Mouse (Mus musculus) C2C12 (cell line): Measurements from ENCODE around the gene Efcab6. TPM values are rescaled to one million over a fixed set of nuclear protein-coding genes. Genes with fewer than 3 reads are reported as not detected.

ENCODE experiments used
- H3K27me3 ChIP-seq: one replicate; pipeline ENCODE4 v1.6.1; 2011; ENCODE audit not compliant: control insufficient read depth, insufficient read depth, insufficient read length
- H3K36me3 ChIP-seq: one replicate; pipeline ENCODE4 v1.6.1; 2011; ENCODE audit not compliant: control insufficient read depth, insufficient read depth
- H3K4me3 ChIP-seq: one replicate; pipeline ENCODE4 v1.5.1; 2011; ENCODE audit warnings: mild to moderate bottlenecking, control low read depth; ENCODE audit not compliant: poor library complexity, insufficient read depth, severe bottlenecking
- H3K79me2 ChIP-seq: one replicate; pipeline ENCODE4 v1.6.1; 2011; ENCODE audit not compliant: control insufficient read depth, insufficient read depth
- H3K79me3 ChIP-seq: one replicate; pipeline ENCODE4 v1.6.1; 2011; ENCODE audit warnings: low read depth, control low read depth
- H3ac ChIP-seq: one replicate; pipeline ENCODE3; 2011; ENCODE audit warnings: low read depth; ENCODE audit not compliant: control insufficient read depth, insufficient read length
- CEBPB ChIP-seq: IDR thresholded peaks from one replicate; pipeline ENCODE4 v1.6.1; 2011; ENCODE audit warnings: low read depth, mild to moderate bottlenecking, control low read depth, moderate library complexity
- CTCF ChIP-seq: IDR thresholded peaks from one replicate; pipeline ENCODE4 v1.5.1; 2011; ENCODE audit not compliant: control insufficient read depth, insufficient read depth, insufficient read length
- FOSL1 ChIP-seq: IDR thresholded peaks from one replicate; pipeline ENCODE4 v1.8.0; 2011; ENCODE audit warnings: mild to moderate bottlenecking, low read length; ENCODE audit not compliant: poor library complexity, insufficient read depth, severe bottlenecking
- MAX ChIP-seq: IDR thresholded peaks from one replicate; pipeline ENCODE4 v1.6.1; 2011; ENCODE audit warnings: mild to moderate bottlenecking, control low read depth
- MYOD1 ChIP-seq: IDR thresholded peaks from one replicate; pipeline ENCODE4 v1.6.1; 2011; ENCODE audit warnings: low read depth; ENCODE audit not compliant: control insufficient read depth, insufficient read length
- MYOG ChIP-seq: IDR thresholded peaks from one replicate; pipeline ENCODE4 v1.6.1; 2011; ENCODE audit not compliant: control insufficient read depth, insufficient read length; ENCODE audit errors: extremely low read depth
- USF1 ChIP-seq: IDR thresholded peaks from one replicate; pipeline ENCODE4 v1.6.1; 2011; ENCODE audit warnings: low read depth, mild to moderate bottlenecking, control low read depth, moderate library complexity
- polyA plus RNA-seq: library from polyadenylated mRNA; unstranded; fragments of >200 nt; fragmentation: generic; extraction: Trizol; gene quantifications from one replicate; pipeline ENCODE4 v1.2.1, GENCODE M21; 2012; ENCODE audit warnings: missing spikeins

Efcab6 gene
- polyA plus RNA-seq, 1 experiment = not detected

DNA sequence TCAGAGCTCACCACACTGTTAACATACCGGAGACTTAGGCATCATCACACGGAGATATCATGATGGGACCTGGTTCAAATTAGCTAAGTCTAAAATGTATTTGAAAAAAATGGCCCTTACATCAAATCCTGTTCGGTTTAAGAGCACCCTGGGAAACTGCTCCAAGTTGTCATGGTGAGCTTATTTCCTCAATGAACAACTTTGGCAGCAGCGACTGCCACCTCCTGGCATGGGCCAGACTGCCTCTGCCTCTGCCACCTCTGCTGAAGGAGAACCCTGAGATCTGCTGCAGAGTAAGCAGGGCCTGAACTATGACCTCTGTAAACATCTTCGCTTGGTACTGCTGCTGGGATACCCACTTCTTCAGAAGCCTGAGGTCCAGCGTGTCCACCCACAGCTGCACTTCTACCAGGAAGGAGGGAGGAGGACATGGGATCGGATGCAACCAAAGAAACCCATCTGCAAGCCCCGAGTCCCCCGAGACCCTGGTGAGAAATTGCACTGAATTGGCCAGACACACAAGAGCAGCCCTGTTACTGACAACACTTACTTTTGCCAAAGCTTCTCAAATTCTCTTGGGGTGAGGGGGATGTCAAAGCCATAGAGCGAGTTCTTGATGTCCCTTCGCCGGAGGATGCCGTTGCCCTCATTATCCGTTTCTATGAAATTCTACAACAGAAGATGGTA lies 152.0 kb downstream of the Efcab6 start:
- TF ChIP-seq USF1 = no peak
- TF ChIP-seq MYOG = no peak
- no peak for TF ChIP-seq CTCF
- no peak for TF ChIP-seq CEBPB
- TF ChIP-seq MAX = no peak
- no peak for TF ChIP-seq MYOD1
- no peak for TF ChIP-seq FOSL1
- Histone ChIP-seq H3K36me3 (no peaks in the 10 kb centered on the region), H3K79me3 (no peaks in the 10 kb centered on the region)

DNA sequence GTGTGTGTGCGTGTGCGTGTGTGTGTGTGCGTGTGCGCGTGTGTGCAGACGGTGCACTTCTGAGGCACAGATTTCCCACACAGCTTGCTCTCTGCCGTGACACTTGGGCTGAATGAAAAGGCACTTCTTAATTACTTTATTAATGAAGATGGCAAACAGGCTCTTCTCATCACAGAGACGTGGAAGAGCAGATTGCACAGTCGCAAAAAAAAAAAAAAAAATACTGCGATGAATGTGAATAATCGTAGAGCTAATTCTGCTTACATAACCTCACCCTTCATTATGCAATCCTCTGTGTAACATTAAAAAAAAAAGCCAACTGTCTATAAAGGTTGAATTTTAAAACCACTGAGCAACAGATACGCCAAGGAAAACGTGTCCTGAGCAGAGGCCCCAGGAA lies 158.7 kb downstream of the Efcab6 start:
- no peak for TF ChIP-seq CEBPB
- no peak for TF ChIP-seq FOSL1
- TF ChIP-seq MAX = no peak
- TF ChIP-seq MYOG = no peak
- TF ChIP-seq USF1 = no peak
- Histone ChIP-seq H3K79me3 (no peaks in the 10 kb centered on the region), H3K4me3 (no peak overlapping the region), H3K79me2 (no peaks in the 10 kb centered on the region), H3K36me3 (no peaks in the 10 kb centered on the region), H3K27me3 (peaks cover 48% of the 10 kb centered on the region), H3ac (no peak overlapping the region)

More for the DNA sequence above, 152.0 kb downstream of the Efcab6 start:
- no peak overlapping the region for H3K4me3 ChIP-seq
- no peak overlapping the region for H3ac ChIP-seq
- peaks cover 21% of the 10 kb centered on the region for H3K27me3 ChIP-seq
- H3K79me2 ChIP-seq = no peaks in the 10 kb centered on the region

DNA sequence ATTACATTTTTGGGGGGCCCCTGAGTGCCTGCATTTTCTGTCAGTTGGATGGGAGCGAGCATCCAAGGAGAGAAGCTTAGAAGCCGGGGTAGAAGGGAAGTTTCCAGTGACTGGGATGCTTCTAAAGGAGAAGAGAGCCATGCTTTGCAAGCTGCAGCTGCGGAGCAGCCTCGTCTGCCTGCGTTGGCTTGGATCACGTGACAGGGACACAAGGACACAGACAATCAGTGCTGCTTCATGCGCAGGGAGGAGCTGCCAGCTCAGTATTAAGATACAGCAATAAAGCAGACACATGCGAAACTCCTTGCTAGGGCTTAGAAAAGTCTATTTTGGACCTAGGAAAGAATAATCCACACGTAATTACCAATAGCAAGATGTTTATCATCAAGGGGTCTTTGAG lies 167.9 kb downstream of the Efcab6 start:
- no peaks in the 10 kb centered on the region for H3K36me3 ChIP-seq
- no peaks in the 10 kb centered on the region for H3K79me3 ChIP-seq
- H3K27me3 ChIP-seq = peaks cover 62% of the 10 kb centered on the region
- TF ChIP-seq USF1 (peak; percentile 64), CEBPB (no peak), FOSL1 (no peak), MYOG (no peak), CTCF (no peak), MYOD1 (no peak)
- no peak overlapping the region for H3K4me3 ChIP-seq
- no peak overlapping the region for H3ac ChIP-seq
- no peaks in the 10 kb centered on the region for H3K79me2 ChIP-seq

DNA sequence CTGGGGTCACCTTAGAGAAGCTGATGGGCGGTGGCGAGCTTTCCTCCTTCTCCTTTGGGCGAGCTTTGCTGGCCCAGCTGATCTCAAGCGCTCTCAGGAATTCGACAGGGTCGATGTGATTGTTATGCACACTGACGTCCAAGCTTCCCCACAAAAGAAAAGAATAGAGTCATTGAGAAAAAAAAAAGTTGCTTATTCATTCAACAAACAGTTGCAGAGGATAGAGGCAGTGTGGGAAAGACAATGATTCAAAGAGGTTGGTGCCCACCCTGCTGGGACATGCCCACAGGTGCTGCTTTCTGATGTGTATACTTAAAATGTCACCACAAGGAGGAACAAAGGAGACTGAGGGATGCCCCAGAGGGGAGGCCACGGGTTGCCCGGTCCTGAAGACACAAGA lies 169.2 kb downstream of the Efcab6 start:
- no peaks in the 10 kb centered on the region for H3K36me3 ChIP-seq
- H3K27me3 ChIP-seq = peaks cover 53% of the 10 kb centered on the region
- no peak overlapping the region for H3ac ChIP-seq
- H3K79me3 ChIP-seq = no peaks in the 10 kb centered on the region
- no peak overlapping the region for H3K4me3 ChIP-seq
- H3K79me2 ChIP-seq = no peaks in the 10 kb centered on the region
- TF ChIP-seq MAX = no peak
- no peak for TF ChIP-seq FOSL1
- TF ChIP-seq CEBPB = no peak
- TF ChIP-seq USF1 = no peak
- TF ChIP-seq CTCF = no peak
- TF ChIP-seq MYOD1 = no peak
- no peak for TF ChIP-seq MYOG

DNA sequence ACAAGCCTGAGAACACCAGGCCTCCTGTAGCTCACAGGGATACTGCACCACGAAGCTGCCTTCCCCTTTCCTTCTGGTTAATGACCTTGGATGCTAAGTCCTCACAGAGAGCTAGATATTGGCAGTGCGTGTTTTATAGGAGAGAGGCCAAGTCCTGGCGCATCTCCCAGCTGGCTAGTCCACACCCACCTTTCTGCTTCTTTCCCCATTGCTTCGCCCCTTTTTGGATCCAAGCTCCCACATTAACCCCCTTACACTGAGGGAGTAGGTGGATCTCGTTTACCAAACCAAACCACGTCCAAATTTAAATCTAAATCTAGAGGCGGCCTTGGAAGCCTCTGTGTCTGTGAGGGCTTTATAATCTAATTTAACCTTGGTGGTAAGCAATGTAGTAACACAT lies 170.9 kb downstream of the Efcab6 start:
- H3ac ChIP-seq = no peak overlapping the region
- H3K36me3 ChIP-seq = no peaks in the 10 kb centered on the region
- no peaks in the 10 kb centered on the region for H3K79me2 ChIP-seq
- peaks cover 42% of the 10 kb centered on the region for H3K27me3 ChIP-seq
- no peak for TF ChIP-seq USF1
- no peak for TF ChIP-seq FOSL1
- no peak for TF ChIP-seq MYOG
- TF ChIP-seq CEBPB = no peak
- no peak for TF ChIP-seq MYOD1
- no peak for TF ChIP-seq CTCF
- TF ChIP-seq MAX = no peak
- no peak overlapping the region for H3K4me3 ChIP-seq
- H3K79me3 ChIP-seq = no peaks in the 10 kb centered on the region

DNA sequence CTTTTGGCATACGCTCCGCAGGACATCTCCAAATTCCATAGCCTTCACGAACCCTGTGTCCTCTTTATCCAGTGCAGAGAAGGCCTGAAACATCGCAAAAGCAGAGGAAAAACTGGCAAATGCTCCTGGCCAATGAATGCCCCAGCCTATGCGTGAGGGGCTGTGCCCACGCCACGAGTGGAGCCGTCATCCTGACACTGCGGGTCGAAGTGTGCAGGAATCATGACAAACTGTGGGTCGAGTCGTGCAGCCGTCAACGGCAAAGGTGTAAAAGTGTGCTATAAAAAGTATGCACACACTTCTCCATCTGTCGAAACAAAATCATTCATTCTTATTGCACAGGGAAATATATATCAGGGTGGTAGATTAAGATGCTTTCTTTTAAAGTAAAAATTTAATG lies 172.3 kb downstream of the Efcab6 start:
- Histone ChIP-seq H3K79me3 (no peaks in the 10 kb centered on the region), H3K36me3 (no peaks in the 10 kb centered on the region), H3K4me3 (no peak overlapping the region), H3K27me3 (peaks cover 34% of the 10 kb centered on the region), H3K79me2 (no peaks in the 10 kb centered on the region), H3ac (no peak overlapping the region)
- TF ChIP-seq CTCF = no peak
- no peak for TF ChIP-seq MYOD1
- no peak for TF ChIP-seq MYOG
- TF ChIP-seq MAX = no peak
- TF ChIP-seq USF1 = no peak
- TF ChIP-seq CEBPB = no peak
- no peak for TF ChIP-seq FOSL1
